Mouse (Mus musculus) hindbrain, embryonic 15.5 days (tissue): ENCODE measurements around the gene Gfer. TPM values are rescaled to one million over a fixed set of nuclear protein-coding genes. Genes with fewer than 3 reads are reported as not detected.
A peak's percentile ranks its signal among the peaks of the same experiment; 100 is the strongest.
"Not testable (repeated sequence)": the region's sequence is repeated elsewhere in the genome, so short reads cannot be mapped to it uniquely, and the experiment has no call there.

ENCODE experiments used
- ATAC-seq: fragments of 200-750 bp; cut with Nextera tagmentation; 2 replicates; pipeline ENCODE4 v1.8.0; 2017; ENCODE audit warnings: low read depth, moderate number of reproducible peaks, moderate TSS enrichment; ENCODE audit not compliant: low FRiP score
- H3K27ac ChIP-seq: fragments of 300-500 bp; sonication (generic); replicated peaks from 2 replicates; pipeline ENCODE4 v1.5.1; 2015; ENCODE audit warnings: mild to moderate bottlenecking, inconsistent platforms
- H3K27me3 ChIP-seq: fragments of 300-500 bp; sonication (generic); 2 replicates; pipeline ENCODE4 v1.6.1; 2015; ENCODE audit warnings: control low read depth, inconsistent platforms
- H3K36me3 ChIP-seq: fragments of 300-500 bp; sonication (generic); 2 replicates; pipeline ENCODE4 v1.6.1; 2015; ENCODE audit warnings: control low read depth, inconsistent platforms
- H3K4me1 ChIP-seq: fragments of 300-500 bp; sonication (generic); replicated peaks from 2 replicates; pipeline ENCODE4 v1.6.1; 2015; ENCODE audit warnings: control low read depth, inconsistent platforms
- H3K4me2 ChIP-seq: fragments of 300-500 bp; sonication (generic); 2 replicates; pipeline ENCODE4 v1.6.1; 2015; ENCODE audit warnings: moderate library complexity, mild to moderate bottlenecking, inconsistent platforms
- H3K4me3 ChIP-seq: fragments of 300-500 bp; sonication (generic); 2 replicates; pipeline ENCODE4 v1.5.1; 2015; ENCODE audit warnings: mild to moderate bottlenecking, inconsistent platforms
- H3K9ac ChIP-seq: fragments of 300-500 bp; sonication (generic); 2 replicates; pipeline ENCODE4 v1.6.1; 2015; ENCODE audit warnings: inconsistent platforms
- H3K9me3 ChIP-seq: fragments of 300-500 bp; sonication (generic); 2 replicates; pipeline ENCODE4 v1.6.1; 2016; ENCODE audit warnings: control low read depth, inconsistent platforms
- WGBS: fragments of 180-500 bp; shearing (Covaris S2); methylation state at CpG from one replicate; pipeline ENCODE4 v1.1.7; 2015; 5-methylcytosine and 5-hydroxymethylcytosine counted together
- polyA plus RNA-seq: library from polyadenylated mRNA; unstranded; fragments of >200 nt; fragmentation: Nextera tagmentation; extraction: Ambion mirVana; gene quantifications from 2 replicates; pipeline ENCODE4 v1.2.1, GENCODE M21; 2015

Gene Gfer
- polyA plus RNA-seq, 1 experiment from 2014 or later: 36.5 TPM

GRCm38 (mm10) chr17:24720616-24721015, 24.7 kb upstream of the Gfer start:
- peak overlapping the region; percentile 83 for H3K9ac ChIP-seq
- WGBS: under 1% methylated on average over 11 of the region's 11 CpGs
- ATAC-seq, H3K27me3 ChIP-seq, H3K9me3 ChIP-seq: not testable (repeated sequence)
- H3K27ac ChIP-seq: peak overlapping the region; percentile 85; the same call in 1 of the 2 replicates
- H3K4me3 ChIP-seq: peak overlapping the region; percentile 93
- H3K4me1 ChIP-seq: peaks cover 40% of the 10 kb centered on the region
- H3K36me3 ChIP-seq: peaks cover 20% of the 10 kb centered on the region
- peak overlapping the region; percentile 81 for H3K4me2 ChIP-seq

- H3K36me3 ChIP-seq: peaks cover 20% of the 10 kb centered on the region
- peak overlapping the region; percentile 97 for H3K9ac ChIP-seq
- H3K27ac ChIP-seq: peak overlapping the region; percentile 90
- no peaks in the 10 kb centered on the region for H3K9me3 ChIP-seq
- peak overlapping the region; percentile 81 for H3K4me2 ChIP-seq
- peaks cover 40% of the 10 kb centered on the region for H3K4me1 ChIP-seq
- ATAC-seq: peak; percentile 98
- peak overlapping the region; percentile 93 for H3K4me3 ChIP-seq
- whole genome bisulfite sequencing: under 1% methylated on average over 61 of the region's 61 CpGs
- H3K27me3 ChIP-seq: no peaks in the 10 kb centered on the region
These were observed 23.7 kb upstream of the Gfer start for GRCm38 (mm10) chr17:24719494-24720222.

- peak overlapping the region; percentile 70 for H3K4me2 ChIP-seq
- ATAC-seq, H3K9me3 ChIP-seq, H3K27ac ChIP-seq, H3K27me3 ChIP-seq: not testable (repeated sequence)
- H3K9ac ChIP-seq: peak overlapping the region; percentile 97
- peaks cover 40% of the 10 kb centered on the region for H3K4me1 ChIP-seq
- peaks cover 20% of the 10 kb centered on the region for H3K36me3 ChIP-seq
- WGBS: 66% methylated on average over 5 of the region's 5 CpGs
- H3K4me3 ChIP-seq: peak overlapping the region; percentile 93
These were observed 23.0 kb upstream of the Gfer start for GRCm38 (mm10) chr17:24718938-24719337.

GRCm38 (mm10) chr17:24717943-24718342, 22.0 kb upstream of the Gfer start, which contains the start of the genes Rnf151 and Rps2:
TSS of gene Rnf151 (minus strand) at chr17:24718063.
TSS of gene Rps2 (plus strand) at chr17:24718116.
- Histone ChIP-seq H3K36me3 (peaks cover 20% of the 10 kb centered on the region), H3K27me3 (no peaks in the 10 kb centered on the region)
- WGBS: 83% methylated on average over 4 of the region's 4 CpGs

GRCm38 (mm10) chr17:24716166-24716682, 20.3 kb upstream of the Gfer start:
- peaks cover 15% of the 10 kb centered on the region for H3K4me1 ChIP-seq
- no peak overlapping the region for H3K27ac ChIP-seq
- no peak for ATAC-seq
- no peak overlapping the region for H3K9ac ChIP-seq
- H3K4me3 ChIP-seq: no peak overlapping the region
- 0 out of 2 replicates have a peak, but pooled peaks cover 8% of the 10 kb centered on the region for H3K36me3 ChIP-seq
- 96% methylated on average over 15 of the region's 15 CpGs for WGBS
- H3K4me2 ChIP-seq: no peak overlapping the region
- H3K9me3 ChIP-seq: no peaks in the 10 kb centered on the region
- H3K27me3 ChIP-seq: no peaks in the 10 kb centered on the region

More at GRCm38 (mm10) chr17:24717943-24718342, 22.0 kb upstream of the Gfer start, which contains the start of the genes Rnf151 and Rps2:
- H3K27ac ChIP-seq: no peak within 1 kb of the TSS
- H3K4me3 ChIP-seq: peak within 1 kb of the TSS; percentile 93
- H3K4me2 ChIP-seq: peak within 1 kb of the TSS; percentile 70
- ATAC-seq: no peak
- H3K9me3 ChIP-seq: no peaks in the 10 kb centered on the region
- H3K9ac ChIP-seq: peak within 1 kb of the TSS; percentile 97; the same call in 1 of the 2 replicates
- peaks cover 32% of the 10 kb centered on the region for H3K4me1 ChIP-seq

- ATAC-seq: no peak
- WGBS: 77% methylated on average over 6 of the region's 6 CpGs
These were observed 19.6 kb upstream of the Gfer start for GRCm38 (mm10) chr17:24715556-24715955.

GRCm38 (mm10) chr17:24708646-24709045, 12.7 kb upstream of the Gfer start:
- 32% methylated on average over 2 of the region's 2 CpGs for WGBS
- Histone ChIP-seq H3K27ac (no peak overlapping the region), H3K9ac (no peak overlapping the region), H3K4me2 (peak overlapping the region; percentile 71; the same call in 1 of the 2 replicates), H3K4me1 (peaks cover 24% of the 10 kb centered on the region), H3K36me3 (peaks cover 11% of the 10 kb centered on the region), H3K4me3 (no peak overlapping the region), H3K9me3 (no peaks in the 10 kb centered on the region), H3K27me3 (no peaks in the 10 kb centered on the region)
- ATAC-seq: no peak

More at GRCm38 (mm10) chr17:24715556-24715955, 19.6 kb upstream of the Gfer start:
- H3K9me3 ChIP-seq: no peaks in the 10 kb centered on the region
- H3K9ac ChIP-seq: no peak overlapping the region
- H3K4me1 ChIP-seq: peaks cover 10% of the 10 kb centered on the region
- H3K4me3 ChIP-seq: no peak overlapping the region
- no peak overlapping the region for H3K4me2 ChIP-seq
- 0 out of 2 replicates have a peak, but pooled peaks cover 8% of the 10 kb centered on the region for H3K36me3 ChIP-seq
- no peak overlapping the region for H3K27ac ChIP-seq
- no peaks in the 10 kb centered on the region for H3K27me3 ChIP-seq

- Histone ChIP-seq H3K36me3 (peaks cover 11% of the 10 kb centered on the region), H3K27me3 (no peaks in the 10 kb centered on the region), H3K4me2 (peak overlapping the region; percentile 71), H3K9me3 (no peaks in the 10 kb centered on the region), H3K4me3 (peak overlapping the region; percentile 80), H3K9ac (peak overlapping the region; percentile 72), H3K27ac (peak overlapping the region; percentile 81), H3K4me1 (peaks cover 24% of the 10 kb centered on the region)
- ATAC-seq: peak; percentile 73
- 6% methylated on average over 24 of the region's 24 CpGs for WGBS
These were observed 12.0 kb upstream of the Gfer start for GRCm38 (mm10) chr17:24707801-24708425.

- 4% methylated on average over 32 of the region's 32 CpGs for WGBS
- H3K27ac ChIP-seq: peak within 1 kb of the TSS; percentile 81
- peak within 1 kb of the TSS; percentile 72 for H3K9ac ChIP-seq
- no peaks in the 10 kb centered on the region for H3K9me3 ChIP-seq
- peak within 1 kb of the TSS; percentile 80 for H3K4me3 ChIP-seq
- ATAC-seq: peak; percentile 91
- peaks cover 14% of the 10 kb centered on the region for H3K36me3 ChIP-seq
- H3K27me3 ChIP-seq: no peaks in the 10 kb centered on the region
- H3K4me1 ChIP-seq: peaks cover 24% of the 10 kb centered on the region
- H3K4me2 ChIP-seq: peak within 1 kb of the TSS; percentile 71
These were observed 11.2 kb upstream of the Gfer start, which contains the start of gene Tbl3 for GRCm38 (mm10) chr17:24706982-24707800. TSS of gene Tbl3 (minus strand) at chr17:24707660.

GRCm38 (mm10) chr17:24705821-24706220, 9.9 kb upstream of the Gfer start:
- 88% methylated on average over 3 of the region's 3 CpGs for WGBS
- Histone ChIP-seq H3K4me1 (peaks cover 24% of the 10 kb centered on the region), H3K36me3 (peaks cover 27% of the 10 kb centered on the region), H3K9ac (no peak overlapping the region), H3K27me3 (no peaks in the 10 kb centered on the region), H3K4me2 (no peak overlapping the region), H3K9me3 (no peaks in the 10 kb centered on the region), H3K4me3 (no peak overlapping the region), H3K27ac (no peak overlapping the region)
- no peak for ATAC-seq

GRCm38 (mm10) chr17:24701251-24701650, 5.3 kb upstream of the Gfer start:
- H3K9me3 ChIP-seq: no peaks in the 10 kb centered on the region
- H3K27ac ChIP-seq: no peak overlapping the region
- peaks cover 18% of the 10 kb centered on the region for H3K4me1 ChIP-seq
- peaks cover 38% of the 10 kb centered on the region for H3K36me3 ChIP-seq
- no peak for ATAC-seq
- no peaks in the 10 kb centered on the region for H3K27me3 ChIP-seq
- WGBS: 93% methylated on average over 9 of the region's 9 CpGs
- no peak overlapping the region for H3K4me3 ChIP-seq
- no peak overlapping the region for H3K4me2 ChIP-seq
- H3K9ac ChIP-seq: no peak overlapping the region
